Mouse (Mus musculus) hematopoietic multipotent progenitor cell, adult 10-12 weeks (in vitro differentiated cells): ENCODE measurements around the gene Krtap24-1. TPM values are rescaled to one million over a fixed set of nuclear protein-coding genes. Genes with fewer than 3 reads are reported as not detected.

Source experiments
- polyA plus RNA-seq: library from polyadenylated mRNA; stranded (reverse); fragments of >175 nt; gene quantifications from 2 replicates; pipeline ENCODE4 v1.2.3, GENCODE M21; 2012; ENCODE audit warnings: low replicate concordance

Krtap24-1 gene
- not detected in 2 replicates for polyA plus RNA-seq

DNA sequence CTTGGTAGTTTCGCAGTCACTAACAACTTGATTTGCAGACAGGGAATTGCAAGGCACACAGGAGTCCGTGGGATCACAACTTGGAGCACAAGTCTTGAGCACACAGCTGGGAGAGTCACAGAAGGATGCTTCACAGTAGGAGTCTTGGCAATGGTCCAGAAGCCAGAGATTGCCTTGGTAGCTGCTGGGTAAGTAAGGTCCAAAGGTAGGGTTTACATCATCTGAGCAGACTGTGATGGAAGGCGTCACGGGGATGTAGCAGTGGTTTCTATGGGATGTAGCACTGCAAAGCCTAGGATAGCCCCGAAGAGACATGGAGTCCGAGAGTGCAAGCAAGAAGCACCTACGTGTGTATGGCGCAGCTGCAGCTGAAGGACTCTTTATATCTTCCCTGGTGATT lies at the start of gene Krtap24-1:
Krtap24-1 (minus strand) TSS at position 358 of the 400 bp plus-strand sequence.

DNA sequence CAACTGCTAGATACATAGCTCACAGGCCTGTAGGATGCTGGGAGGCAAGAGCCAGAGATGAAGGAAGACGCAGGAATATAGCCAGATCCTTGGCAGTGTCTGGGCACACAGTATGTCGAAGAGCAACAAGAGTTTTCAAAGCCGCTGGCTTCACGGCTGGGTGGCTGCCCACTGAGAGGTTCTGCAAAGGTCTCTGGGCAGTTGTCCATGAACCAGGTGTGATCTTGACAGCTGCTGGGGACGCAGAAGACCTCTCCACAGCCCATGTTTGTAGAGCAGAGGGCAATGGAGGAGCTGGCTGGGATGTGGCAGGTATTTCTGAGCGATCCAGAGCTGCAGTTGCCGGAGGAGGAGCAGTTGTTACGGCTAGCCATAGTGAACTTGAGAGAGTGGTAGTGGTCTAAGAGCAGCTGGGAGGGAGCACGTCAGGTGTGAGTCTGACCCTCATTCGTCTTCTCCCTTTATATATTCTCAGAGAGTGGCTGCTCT lies 35.3 kb upstream of the Krtap24-1 start, which contains the start of gene Krtap26-1:
Krtap26-1 (minus strand) TSS at position 439 of the 489 bp plus-strand sequence.

DNA sequence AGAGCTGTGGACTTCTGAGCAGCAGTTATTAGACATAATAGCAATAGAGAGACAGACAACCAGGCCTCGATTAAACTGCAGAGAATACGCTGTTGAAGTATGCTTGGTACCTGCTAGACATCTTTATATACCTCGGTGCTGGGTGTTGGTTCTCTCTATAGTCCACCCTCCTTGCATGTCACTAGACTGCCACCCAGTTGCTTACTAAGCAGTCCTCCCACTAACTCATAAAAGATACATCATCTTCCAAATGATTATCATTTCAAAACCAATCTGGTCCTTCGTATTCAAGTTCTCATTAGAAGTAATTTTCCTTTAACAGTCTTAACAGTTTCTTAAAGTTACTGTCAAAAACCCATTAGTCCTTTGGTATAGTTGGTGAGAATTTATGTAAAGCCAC lies 15.5 kb upstream of the Krtap24-1 start, which contains the start of gene 2310079G19Rik:
2310079G19Rik (minus strand) TSS at position 101 of the 400 bp plus-strand sequence.

DNA sequence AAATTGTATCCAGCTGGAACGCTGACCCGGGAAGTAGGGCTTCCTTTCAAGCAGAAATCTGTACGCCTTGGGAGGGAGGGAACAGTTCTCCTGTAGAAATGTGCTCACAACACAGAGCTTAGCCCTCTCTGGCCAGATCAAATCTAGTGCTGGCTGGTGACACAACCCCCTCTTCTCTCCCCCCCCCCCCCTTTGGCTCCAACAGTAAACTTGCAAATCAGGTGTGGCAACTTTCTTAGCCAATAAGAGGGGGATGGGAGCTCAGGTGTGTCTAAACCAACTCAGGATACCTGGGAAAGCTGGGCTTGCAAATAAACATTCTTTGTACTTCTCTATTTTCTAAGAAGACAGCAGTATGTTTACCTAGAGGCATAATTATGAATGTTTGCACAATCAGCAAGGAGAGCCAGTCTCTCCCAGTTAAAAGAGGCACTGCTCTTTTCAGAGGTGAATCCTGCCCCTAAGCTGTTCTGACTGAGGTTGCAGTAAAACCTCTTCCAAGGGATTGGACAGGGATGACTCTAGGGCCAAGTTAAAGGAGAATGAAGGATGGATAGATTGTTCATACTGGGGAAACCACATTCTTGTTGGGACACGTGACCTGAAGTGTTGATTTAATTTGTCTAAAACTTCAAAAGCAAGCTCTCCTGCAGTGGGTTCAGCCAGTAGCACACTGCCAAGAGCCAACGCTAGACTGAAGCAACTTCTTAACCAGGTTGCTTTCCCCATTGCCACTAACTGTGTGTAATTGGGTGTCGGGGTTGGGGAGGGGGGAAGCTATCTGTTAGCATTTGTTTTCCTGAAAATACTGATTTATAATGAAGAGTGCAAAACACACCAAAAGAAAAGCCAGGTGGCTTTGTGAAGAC lies 48.8 kb downstream of the Krtap24-1 start, which contains the start of gene Cldn8:
Cldn8 (minus strand) TSS at position 139 of the 869 bp plus-strand sequence.

Other genes with a start within 250 kb of the Krtap24-1 start
- gene Cldn17, start 105.3 kb downstream of the Krtap24-1 start, polyA plus RNA-seq: not detected in 2 replicates
- gene Cldn8, start 49.1 kb downstream of the Krtap24-1 start, polyA plus RNA-seq: not detected in 2 replicates
- gene 2310079G19Rik, start 15.4 kb upstream of the Krtap24-1 start, polyA plus RNA-seq: not detected in 2 replicates
- gene Krtap26-1, start 35.5 kb upstream of the Krtap24-1 start, polyA plus RNA-seq: not detected in 2 replicates
- not detected in 2 replicates for gene Krtap27-1, start 59.4 kb upstream of the Krtap24-1 start, polyA plus RNA-seq
- gene 2310061N02Rik, start 95.7 kb upstream of the Krtap24-1 start, polyA plus RNA-seq: not detected in 2 replicates
- not detected in 2 replicates for gene Krtap13-1, start 116.6 kb upstream of the Krtap24-1 start, polyA plus RNA-seq
- gene Krtap13, start 139.4 kb upstream of the Krtap24-1 start, polyA plus RNA-seq: not detected in 2 replicates
- gene 2310034C09Rik, start 146.6 kb upstream of the Krtap24-1 start, polyA plus RNA-seq: not detected in 2 replicates
- gene 2310057N15Rik, start 161.9 kb upstream of the Krtap24-1 start, polyA plus RNA-seq: not detected in 2 replicates
- not detected in 2 replicates for gene Gm5965, start 165.6 kb upstream of the Krtap24-1 start, polyA plus RNA-seq
- not detected in 2 replicates for gene Gm20741, start 199.9 kb upstream of the Krtap24-1 start, polyA plus RNA-seq
- gene Krtap15, start 207.9 kb upstream of the Krtap24-1 start, polyA plus RNA-seq: not detected in 2 replicates
- gene Krtap14, start 213.9 kb upstream of the Krtap24-1 start, polyA plus RNA-seq: not detected in 2 replicates